Mouse (Mus musculus): ENCODE data around the gene Prss40. TPM values are rescaled to one million over a fixed set of nuclear protein-coding genes. Genes with fewer than 3 reads are reported as not detected.
A peak's percentile ranks its signal among the peaks of the same experiment; 100 is the strongest.
"Not testable (repeated sequence)": the region's sequence is repeated elsewhere in the genome, so short reads cannot be mapped to it uniquely, and the experiment has no call there.

Gene Prss40
- polyA plus RNA-seq, 1 experiment from 2014 or later = 0.13 TPM

GRCm38 (mm10) chr1:34534574-34534973 lies 26.2 kb downstream of the Prss40 start:
- H3K27ac ChIP-seq; ATAC-seq (ENCODE audit: insufficient number of reproducible peaks, insufficient read depth, low FRiP score, low TSS enrichment, low read depth): not testable (repeated sequence)
- 40% methylated on average over 3 of the region's 3 CpGs for WGBS

DNA sequence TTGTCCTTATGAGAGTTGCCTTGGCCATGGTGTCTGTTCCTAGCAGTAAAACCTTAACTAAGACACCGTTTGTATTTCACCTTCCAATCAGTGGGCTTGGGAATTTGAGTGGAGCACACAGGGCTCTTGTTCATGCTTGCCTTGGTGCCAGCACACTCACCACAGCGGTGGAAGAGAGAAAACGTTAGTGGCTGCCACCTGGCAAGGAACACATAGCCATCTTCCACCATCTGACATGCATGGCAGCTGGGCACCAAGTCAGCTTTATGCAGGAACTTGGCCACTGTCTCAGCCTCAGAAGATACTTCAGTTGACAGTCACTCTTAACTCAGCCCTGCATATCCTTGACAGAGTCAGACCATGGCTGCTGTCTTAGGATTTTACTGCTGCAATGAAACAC lies 37.1 kb downstream of the Prss40 start:
- no peak for ATAC-seq (ENCODE audit: insufficient number of reproducible peaks, insufficient read depth, low FRiP score, low TSS enrichment, low read depth)
- Histone ChIP-seq H3K27ac (no peak overlapping the region), H3K36me3 (no peaks in the 10 kb centered on the region), H3K4me2 (no peak overlapping the region), H3K9ac (replicated peaks) (no peak overlapping the region), H3K4me3 (replicated peaks) (no peak overlapping the region), H3K9me3 (no peaks in the 10 kb centered on the region), H3K4me1 (replicated peaks) (no peaks in the 10 kb centered on the region), H3K27me3 (no peaks in the 10 kb centered on the region)
- WGBS = 86% methylated on average over 3 of the region's 3 CpGs

More at GRCm38 (mm10) chr1:34534574-34534973, 26.2 kb downstream of the Prss40 start:
- not testable (repeated sequence) for H3K9me3 ChIP-seq; H3K4me1 ChIP-seq (replicated peaks); H3K36me3 ChIP-seq; H3K4me2 ChIP-seq; H3K4me3 ChIP-seq (replicated peaks); H3K9ac ChIP-seq (replicated peaks)
- H3K27me3 ChIP-seq = peaks cover 42% of the 10 kb centered on the region

- Histone ChIP-seq H3K36me3 (no peaks in the 10 kb centered on the region), H3K9me3 (no peaks in the 10 kb centered on the region), H3K4me2 (no peak overlapping the region), H3K4me3 (replicated peaks) (no peak overlapping the region), H3K4me1 (replicated peaks) (no peaks in the 10 kb centered on the region), H3K27ac (no peak overlapping the region), H3K9ac (replicated peaks) (no peak overlapping the region), H3K27me3 (no peaks in the 10 kb centered on the region)
- no peak for ATAC-seq (ENCODE audit: insufficient number of reproducible peaks, insufficient read depth, low FRiP score, low TSS enrichment, low read depth)
- 80% methylated on average over 3 of the region's 3 CpGs for WGBS
These were observed 37.9 kb downstream of the Prss40 start for GRCm38 (mm10) chr1:34522850-34523244.

GRCm38 (mm10) chr1:34522205-34522849 lies 38.4 kb downstream of the Prss40 start:
- Histone ChIP-seq H3K27me3 (no peaks in the 10 kb centered on the region), H3K36me3 (no peaks in the 10 kb centered on the region), H3K9me3 (no peaks in the 10 kb centered on the region), H3K4me2 (no peak overlapping the region), H3K4me1 (replicated peaks) (no peaks in the 10 kb centered on the region), H3K27ac (no peak overlapping the region), H3K9ac (replicated peaks) (no peak overlapping the region), H3K4me3 (replicated peaks) (no peak overlapping the region)
- no peak for ATAC-seq (ENCODE audit: insufficient number of reproducible peaks, insufficient read depth, low FRiP score, low TSS enrichment, low read depth)
- 82% methylated on average over 6 of the region's 6 CpGs for WGBS

- H3K9me3 ChIP-seq = no peaks in the 10 kb centered on the region
- no peak for ATAC-seq (ENCODE audit: insufficient number of reproducible peaks, insufficient read depth, low FRiP score, low TSS enrichment, low read depth)
- H3K27me3 ChIP-seq = no peaks in the 10 kb centered on the region
- no peak overlapping the region for H3K4me2 ChIP-seq
- no peak overlapping the region for H3K9ac ChIP-seq (replicated peaks)
- H3K27ac ChIP-seq = no peak overlapping the region
- no peaks in the 10 kb centered on the region for H3K36me3 ChIP-seq
- no peak overlapping the region for H3K4me3 ChIP-seq (replicated peaks)
- 69% methylated on average over 1 of the region's 1 CpGs for WGBS
- H3K4me1 ChIP-seq (replicated peaks) = no peaks in the 10 kb centered on the region
These were observed 42.5 kb downstream of the Prss40 start for GRCm38 (mm10) chr1:34518259-34518658.

GRCm38 (mm10) chr1:34517797-34518196 lies 42.9 kb downstream of the Prss40 start:
- not testable (repeated sequence) for H3K27me3 ChIP-seq; H3K4me2 ChIP-seq; H3K9me3 ChIP-seq; H3K36me3 ChIP-seq; H3K27ac ChIP-seq; ATAC-seq (ENCODE audit: insufficient number of reproducible peaks, insufficient read depth, low FRiP score, low TSS enrichment, low read depth); H3K9ac ChIP-seq (replicated peaks); H3K4me1 ChIP-seq (replicated peaks); H3K4me3 ChIP-seq (replicated peaks)
- 54% methylated on average over 1 of the region's 1 CpGs for WGBS

DNA sequence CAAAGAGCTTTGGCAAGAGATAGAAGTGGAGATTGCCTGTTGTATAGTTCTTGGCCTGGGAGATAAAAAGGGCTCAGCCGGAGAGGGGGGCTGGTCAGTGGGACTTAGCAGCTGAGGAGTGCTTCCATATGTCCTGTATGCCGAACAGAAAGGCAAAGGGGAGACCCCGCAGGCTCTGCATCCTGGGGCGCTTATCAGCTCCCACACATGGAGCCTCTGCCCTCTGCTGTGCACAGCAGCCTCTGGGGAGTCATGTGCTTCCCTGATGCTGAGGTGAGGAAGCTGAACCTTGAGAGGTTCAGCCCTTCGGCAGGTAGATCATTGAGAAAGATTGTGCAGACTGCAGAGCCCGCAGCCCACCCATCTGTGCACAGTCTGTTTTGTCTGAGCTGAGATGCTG lies 43.4 kb downstream of the Prss40 start:
- H3K9me3 ChIP-seq; H3K4me2 ChIP-seq; H3K27me3 ChIP-seq; H3K27ac ChIP-seq; ATAC-seq (ENCODE audit: insufficient number of reproducible peaks, insufficient read depth, low FRiP score, low TSS enrichment, low read depth); H3K36me3 ChIP-seq; H3K4me3 ChIP-seq (replicated peaks); H3K4me1 ChIP-seq (replicated peaks); H3K9ac ChIP-seq (replicated peaks): not testable (repeated sequence)
- 62% methylated on average over 6 of the region's 6 CpGs for WGBS

DNA sequence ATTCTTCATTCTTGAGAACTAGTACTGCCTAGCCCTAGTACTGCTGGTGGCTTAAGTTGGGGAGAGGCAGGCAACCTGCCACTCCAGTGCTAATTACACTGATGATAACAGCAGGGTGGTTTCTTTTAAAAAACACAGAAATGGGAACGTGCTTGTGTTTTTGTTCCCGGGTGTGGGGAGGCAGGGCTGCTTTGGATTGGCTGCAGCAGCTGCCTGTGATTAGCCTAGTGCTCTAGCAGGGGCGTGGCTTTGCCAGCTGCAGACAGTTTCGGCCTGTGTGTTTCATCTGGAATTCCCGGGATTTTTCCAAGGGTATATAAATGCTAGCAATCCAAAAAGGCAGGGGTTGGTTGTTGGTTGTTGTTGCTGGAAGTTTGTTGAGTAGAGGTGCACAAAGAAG lies 44.1 kb downstream of the Prss40 start:
- Histone ChIP-seq H3K27ac (no peak overlapping the region), H3K4me3 (replicated peaks) (no peak overlapping the region), H3K4me2 (no peak overlapping the region), H3K9ac (replicated peaks) (no peak overlapping the region), H3K27me3 (no peaks in the 10 kb centered on the region), H3K9me3 (no peaks in the 10 kb centered on the region), H3K36me3 (no peaks in the 10 kb centered on the region), H3K4me1 (replicated peaks) (no peaks in the 10 kb centered on the region)
- ATAC-seq (ENCODE audit: insufficient number of reproducible peaks, insufficient read depth, low FRiP score, low TSS enrichment, low read depth) = no peak
- WGBS = 25% methylated on average over 5 of the region's 5 CpGs

GRCm38 (mm10) chr1:34513068-34513467 lies 47.7 kb downstream of the Prss40 start:
- Histone ChIP-seq H3K9ac (replicated peaks) (no peak overlapping the region), H3K27ac (no peak overlapping the region), H3K27me3 (no peaks in the 10 kb centered on the region), H3K4me3 (replicated peaks) (no peak overlapping the region), H3K4me2 (no peak overlapping the region), H3K9me3 (no peaks in the 10 kb centered on the region), H3K36me3 (no peaks in the 10 kb centered on the region), H3K4me1 (replicated peaks) (peaks cover 7% of the 10 kb centered on the region; the same call in 1 of the 2 replicates)
- ATAC-seq (ENCODE audit: insufficient number of reproducible peaks, insufficient read depth, low FRiP score, low TSS enrichment, low read depth) = no peak
- WGBS = 85% methylated on average over 4 of the region's 4 CpGs

DNA sequence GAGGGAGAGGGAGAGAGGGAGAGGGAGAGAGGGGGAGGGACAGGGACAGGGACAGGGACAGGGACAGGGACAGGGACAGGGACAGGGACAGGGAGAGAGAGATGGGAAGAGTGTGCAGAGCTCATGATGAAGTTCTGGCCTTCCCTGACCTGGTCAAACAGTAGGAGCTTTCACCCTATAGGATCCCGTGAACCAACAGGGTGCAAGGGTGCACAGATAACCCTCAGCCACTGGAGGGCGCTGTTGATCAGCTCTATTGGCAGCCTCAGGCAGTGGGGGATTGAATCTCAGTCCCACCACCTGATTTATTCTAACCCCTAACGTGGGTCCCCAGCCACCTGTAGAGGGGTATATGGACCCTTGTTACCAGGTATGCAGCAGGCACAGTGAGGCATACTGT lies 49.7 kb downstream of the Prss40 start:
- H3K4me2 ChIP-seq = peak overlapping the region; percentile 46; the same call in 1 of the 2 replicates
- H3K4me3 ChIP-seq (replicated peaks) = no peak overlapping the region
- H3K27me3 ChIP-seq = no peaks in the 10 kb centered on the region
- no peak overlapping the region for H3K27ac ChIP-seq
- H3K9me3 ChIP-seq = no peaks in the 10 kb centered on the region
- no peak for ATAC-seq (ENCODE audit: insufficient number of reproducible peaks, insufficient read depth, low FRiP score, low TSS enrichment, low read depth)
- H3K4me1 ChIP-seq (replicated peaks) = peaks cover 7% of the 10 kb centered on the region; the same call in 1 of the 2 replicates
- no peak overlapping the region for H3K9ac ChIP-seq (replicated peaks)
- 1% methylated on average over 3 of the region's 3 CpGs for WGBS
- no peaks in the 10 kb centered on the region for H3K36me3 ChIP-seq

DNA sequence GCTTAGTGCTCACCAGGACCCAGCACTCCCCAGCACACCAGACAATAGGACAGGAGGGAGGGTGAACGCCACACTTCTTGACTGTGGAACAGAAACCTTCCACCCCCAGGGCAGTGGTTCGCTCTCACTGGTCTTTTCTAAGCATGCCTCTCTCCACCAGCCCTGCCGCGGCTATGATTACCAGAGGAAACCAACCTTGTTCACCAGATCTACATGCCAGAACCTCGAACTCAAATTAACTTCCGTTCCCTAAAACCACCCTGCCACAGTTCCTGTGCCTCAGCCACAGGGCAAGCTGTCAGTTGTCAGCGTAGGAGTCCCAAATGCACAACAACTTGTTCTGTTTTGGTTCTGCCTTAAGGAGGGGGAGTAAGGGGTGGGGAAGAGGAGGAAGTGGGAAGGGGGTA lies 50.2 kb downstream of the Prss40 start:
- Histone ChIP-seq H3K4me1 (replicated peaks) (peaks cover 7% of the 10 kb centered on the region; the same call in 1 of the 2 replicates), H3K4me2 (peak overlapping the region; percentile 46), H3K9me3 (no peaks in the 10 kb centered on the region), H3K27ac (peak overlapping the region; percentile 5; the same call in 1 of the 2 replicates), H3K9ac (replicated peaks) (no peak overlapping the region), H3K4me3 (replicated peaks) (no peak overlapping the region; the same call in 1 of the 2 replicates), H3K27me3 (no peaks in the 10 kb centered on the region), H3K36me3 (no peaks in the 10 kb centered on the region)
- 7% methylated on average over 7 of the region's 7 CpGs for WGBS
- ATAC-seq (ENCODE audit: insufficient number of reproducible peaks, insufficient read depth, low FRiP score, low TSS enrichment, low read depth) = no peak

- Histone ChIP-seq H3K27ac (no peak overlapping the region), H3K4me1 (replicated peaks) (peaks cover 7% of the 10 kb centered on the region; the same call in 1 of the 2 replicates), H3K9me3 (no peaks in the 10 kb centered on the region), H3K27me3 (no peaks in the 10 kb centered on the region), H3K4me3 (replicated peaks) (no peak overlapping the region), H3K9ac (replicated peaks) (no peak overlapping the region), H3K36me3 (no peaks in the 10 kb centered on the region), H3K4me2 (no peak overlapping the region)
- no peak for ATAC-seq (ENCODE audit: insufficient number of reproducible peaks, insufficient read depth, low FRiP score, low TSS enrichment, low read depth)
- WGBS = 88% methylated on average over 3 of the region's 3 CpGs
These were observed 52.8 kb downstream of the Prss40 start for GRCm38 (mm10) chr1:34507986-34508385.
